10 mouse cellular contexts compared by ENCODE assay signal in the genomic region with DNA sequence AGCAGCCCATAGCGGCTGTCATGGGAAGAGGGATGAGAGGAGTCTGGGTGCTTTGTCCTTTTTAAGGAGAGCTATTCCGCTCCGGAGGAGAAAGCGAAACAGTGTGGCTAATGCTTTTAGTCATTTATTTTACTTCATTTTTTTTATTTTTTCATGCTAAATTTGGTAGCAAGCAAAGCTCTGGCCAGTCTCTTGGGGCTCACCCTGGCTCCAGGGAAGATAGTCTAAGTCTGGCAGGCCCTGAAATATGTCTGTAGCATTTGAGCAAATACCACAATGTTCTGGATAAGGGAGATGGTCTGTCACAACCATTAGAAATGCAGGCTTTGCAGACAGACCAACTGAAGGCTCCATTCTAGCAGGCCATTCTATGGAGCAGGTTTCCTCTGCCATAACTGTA.
DNase-seq lines count a peak whose midpoint lies in the region; ATAC-seq and TF ChIP-seq lines count a peak whose summit lies in the region.
"Had no signal": no experiment of that assay in that cellular context is flagged by ENCODE, and none has a peak within 500 bp of the region (broad histone marks: within the 10 kb centered on the region; RNA-seq: fewer than 3 reads in every experiment).

No protein-coding gene starts in this region.

- peak overlapping the region; percentile 76 for H3K27ac ChIP-seq in gastrocnemius, adult 2 months
- H3K27ac ChIP-seq in hindbrain, embryonic 15.5 days (replicated peaks), result 0 out of 2 replicates have a peak overlapping the region, but pooled peaks have one; percentile 16
- H3K27ac ChIP-seq in hindbrain, embryonic 12.5 days, result no peak overlapping the region
- 0 out of 2 replicates have a peak overlapping the region, but pooled peaks have one; percentile 12 for H3K27ac ChIP-seq in heart, embryonic 13.5 days (replicated peaks)
- H3K27ac ChIP-seq: embryonic facial prominence, embryonic 13.5 days had no signal

- TF ChIP-seq CTCF in gastrocnemius, adult 2 months (IDR thresholded peaks at IDR 0.05), result no peak

- H3K9me3 ChIP-seq in hindbrain, embryonic 15.5 days, result no peaks in the 10 kb centered on the region
- H3K9me3 ChIP-seq in hindbrain, embryonic 12.5 days (replicated peaks), result no peaks in the 10 kb centered on the region
- H3K9me3 ChIP-seq in heart, embryonic 13.5 days, result no peaks in the 10 kb centered on the region
- H3K9me3 ChIP-seq: embryonic facial prominence, embryonic 13.5 days had no signal

- peaks cover 19% of the 10 kb centered on the region for H3K4me1 ChIP-seq in hindbrain, embryonic 15.5 days (replicated peaks)
- H3K4me1 ChIP-seq in hindbrain, embryonic 12.5 days, result peaks cover 11% of the 10 kb centered on the region
- H3K4me1 ChIP-seq in heart, embryonic 13.5 days, result peaks cover 4% of the 10 kb centered on the region; the same call in 1 of the 2 replicates

- H3K4me2 ChIP-seq in hindbrain, embryonic 15.5 days, result no peak overlapping the region
- no peak overlapping the region for H3K4me2 ChIP-seq in hindbrain, embryonic 12.5 days (replicated peaks)
- H3K4me2 ChIP-seq in heart, embryonic 13.5 days, result no peak overlapping the region
- H3K4me2 ChIP-seq: embryonic facial prominence, embryonic 13.5 days had no signal

- H3K27me3 ChIP-seq in hindbrain, embryonic 15.5 days, result no peaks in the 10 kb centered on the region
- H3K27me3 ChIP-seq in hindbrain, embryonic 12.5 days, result no peaks in the 10 kb centered on the region
- no peaks in the 10 kb centered on the region for H3K27me3 ChIP-seq in heart, embryonic 13.5 days (replicated peaks)

- no peak overlapping the region for H3K9ac ChIP-seq in hindbrain, embryonic 15.5 days
- no peak overlapping the region for H3K9ac ChIP-seq in hindbrain, embryonic 12.5 days
- H3K9ac ChIP-seq in heart, embryonic 13.5 days, result no peak overlapping the region
- H3K9ac ChIP-seq: embryonic facial prominence, embryonic 13.5 days had no signal

- 53% methylated on average over 4 of the region's 4 CpGs for WGBS in hindbrain, embryonic 15.5 days
- WGBS in hindbrain, embryonic 12.5 days, result 54% methylated on average over 4 of the region's 4 CpGs
- 71% methylated on average over 4 of the region's 4 CpGs for WGBS in heart, embryonic 13.5 days

- H3K4me3 ChIP-seq in gastrocnemius, adult 2 months, result no peak overlapping the region; the same call in 1 of the 2 replicates
- no peak overlapping the region for H3K4me3 ChIP-seq in hindbrain, embryonic 15.5 days
- no peak overlapping the region for H3K4me3 ChIP-seq in hindbrain, embryonic 12.5 days
- H3K4me3 ChIP-seq in heart, embryonic 13.5 days, result no peak overlapping the region
- H3K4me3 ChIP-seq: embryonic facial prominence, embryonic 13.5 days had no signal

- ATAC-seq in hindbrain, embryonic 15.5 days (ENCODE audit: low FRiP score, low read depth), result no peak
- no peak for ATAC-seq in hindbrain, embryonic 12.5 days (ENCODE audit: low FRiP score)
- ATAC-seq in heart, embryonic 13.5 days (ENCODE audit: extremely low read depth, insufficient number of reproducible peaks, low FRiP score, low TSS enrichment), result no peak
- no peak for ATAC-seq in CD4-positive, CD25-positive, alpha-beta regulatory T cell, adult 4 months

- H3K36me3 ChIP-seq in hindbrain, embryonic 15.5 days, result no peaks in the 10 kb centered on the region
- H3K36me3 ChIP-seq in hindbrain, embryonic 12.5 days, result no peaks in the 10 kb centered on the region
- H3K36me3 ChIP-seq in heart, embryonic 13.5 days, result no peaks in the 10 kb centered on the region
- H3K36me3 ChIP-seq: embryonic facial prominence, embryonic 13.5 days had no signal

- DNase-seq in gastrocnemius, adult 2 months, result peak; percentile 51
- DNase-seq in gastrocnemius, postnatal 10 days, result no peak
- DNase-seq in adipocyte (ENCODE audit: low spot score), result peak; percentile 59
- DNase-seq: retina, postnatal 1 day; thymus, postnatal 25 days had no signal

- intact Hi-C loops in gastrocnemius, adult 2 months (cut with DNase I), result loop anchor here (2.0 to 5.0 kb wide), 3 partner anchors 51 to 152 kb away; partner anchors contain the start of gene Neo1
